ENCODE assay signal across 25 mouse cellular contexts in the genomic region with DNA sequence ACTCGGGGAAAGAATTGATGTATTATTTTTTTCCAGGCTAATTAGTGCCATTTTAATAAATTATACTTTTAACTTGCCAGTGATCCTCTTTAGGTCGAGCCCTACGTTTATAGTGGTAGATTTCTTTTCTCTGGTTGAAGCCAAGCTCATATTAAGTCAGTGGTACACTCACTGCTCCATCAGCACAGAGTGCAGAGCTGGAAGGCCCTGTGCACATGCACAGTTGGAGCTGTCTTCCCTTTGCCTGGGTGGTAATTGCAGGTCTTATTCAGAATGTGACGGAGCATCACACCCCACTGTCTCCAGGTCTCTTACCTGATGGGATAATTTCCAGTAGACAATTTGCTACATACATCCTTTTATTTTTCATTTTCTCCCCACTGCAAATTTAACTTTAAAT. TPM values are rescaled to one million over a fixed set of nuclear protein-coding genes. Genes with fewer than 3 reads are reported as not detected.
"Had no signal": no experiment of that assay in that cellular context is flagged by ENCODE, and none has a peak within 500 bp of the region (broad histone marks: within the 10 kb centered on the region; RNA-seq: fewer than 3 reads in every experiment).

No protein-coding gene starts in this region.

- H3K4me1 ChIP-seq: liver, embryonic 12.5 days; liver, embryonic 15.5 days had no signal

- H3K4me3 ChIP-seq: layer of hippocampus, adult 2 months; limb, embryonic 10.5 days; limb, embryonic 13.5 days; liver, embryonic 12.5 days; liver, embryonic 15.5 days; lung, embryonic 15.5 days had no signal

- ATAC-seq: liver, embryonic 12.5 days had no signal

- H3K4me2 ChIP-seq: limb, embryonic 13.5 days; liver, embryonic 12.5 days; liver, embryonic 15.5 days; lung, embryonic 15.5 days; midbrain, embryonic 11.5 days had no signal

- H3K27ac ChIP-seq: kidney, postnatal 0 days; layer of hippocampus, adult 2 months; limb, embryonic 10.5 days; limb, embryonic 13.5 days; liver, embryonic 12.5 days; liver, embryonic 15.5 days; lung, embryonic 15.5 days had no signal

- DNase-seq: kidney, postnatal 25 days; layer of hippocampus, adult 9-11 months; liver; lung, adult 18-20 months; lung, postnatal 10 days; lung, postnatal 4 days; midbrain, embryonic 14.5 days; thymus, adult 18-20 months; thymus, postnatal 14 days; thymus, postnatal 4 days had no signal

- H3K36me3 ChIP-seq: limb, embryonic 10.5 days; limb, embryonic 13.5 days; liver, embryonic 12.5 days; liver, embryonic 15.5 days; lung, embryonic 15.5 days had no signal

- H3K9me3 ChIP-seq: limb, embryonic 10.5 days; liver, embryonic 15.5 days; lung, embryonic 15.5 days had no signal

- H3K9ac ChIP-seq: limb, embryonic 13.5 days; liver, embryonic 12.5 days; liver, embryonic 15.5 days; lung, embryonic 15.5 days had no signal

- H3K27me3 ChIP-seq: limb, embryonic 13.5 days; liver, embryonic 12.5 days; liver, embryonic 15.5 days; lung, embryonic 15.5 days had no signal

RNA-seq across cellular contexts. Expression of gene Gm17359, which starts 52.6 kb away (rescaled TPM):
- polyA plus RNA-seq: kidney, embryonic 14.5 days; kidney, postnatal 0 days; large intestine, adult 2 months; limb, embryonic 10.5 days; liver, embryonic 12.5 days; lung, embryonic 15.5 days; midbrain, postnatal 0 days; neural tube, embryonic 14.5 days; small intestine, adult 2 months; spleen, adult 2 months; stomach, embryonic 16.5 days had no signal
